Mouse (Mus musculus): ENCODE measurements around the gene Mpig6b.

DNA sequence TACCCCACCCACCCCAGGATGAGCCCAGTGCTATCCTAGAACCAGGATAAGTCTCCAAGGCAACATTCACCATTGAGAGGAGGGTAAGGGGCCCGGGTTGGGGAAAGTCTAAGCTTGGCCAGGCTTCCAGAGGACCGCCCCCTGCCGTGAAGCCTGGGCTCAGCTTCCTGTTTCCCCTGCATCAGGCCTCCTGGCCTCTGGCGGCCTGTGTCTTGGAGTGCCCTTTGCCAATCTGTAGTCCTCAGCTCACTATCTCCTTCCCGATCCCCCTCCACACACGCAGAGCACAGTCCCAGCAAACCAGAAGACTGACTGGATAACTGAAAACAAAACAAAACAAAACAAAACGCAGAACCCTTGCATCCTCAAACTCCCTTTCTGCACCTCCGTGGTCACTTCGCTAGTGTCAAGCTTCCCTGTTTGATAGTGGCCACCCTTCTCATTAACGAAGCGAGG lies 16.4 kb downstream of the Mpig6b start, which contains the start of gene Clic1:
- TF ChIP-seq POLR2A (IDR thresholded peaks at IDR 0.05; ENCODE audit: extremely low read depth, insufficient read depth, low read length): no peak
- TF ChIP-seq CTCF (IDR thresholded peaks at IDR 0.05; ENCODE audit: extremely low read depth, insufficient read depth, low read length): no peak

Measured in cortical plate, adult 2 months (tissue).